Mouse (Mus musculus): Measurements from ENCODE around the gene BC035044. TPM values are rescaled to one million over a fixed set of nuclear protein-coding genes. Genes with fewer than 3 reads are reported as not detected.

The BC035044 gene
- total RNA-seq, 2 experiments from 2014 or later = not detected

DNA sequence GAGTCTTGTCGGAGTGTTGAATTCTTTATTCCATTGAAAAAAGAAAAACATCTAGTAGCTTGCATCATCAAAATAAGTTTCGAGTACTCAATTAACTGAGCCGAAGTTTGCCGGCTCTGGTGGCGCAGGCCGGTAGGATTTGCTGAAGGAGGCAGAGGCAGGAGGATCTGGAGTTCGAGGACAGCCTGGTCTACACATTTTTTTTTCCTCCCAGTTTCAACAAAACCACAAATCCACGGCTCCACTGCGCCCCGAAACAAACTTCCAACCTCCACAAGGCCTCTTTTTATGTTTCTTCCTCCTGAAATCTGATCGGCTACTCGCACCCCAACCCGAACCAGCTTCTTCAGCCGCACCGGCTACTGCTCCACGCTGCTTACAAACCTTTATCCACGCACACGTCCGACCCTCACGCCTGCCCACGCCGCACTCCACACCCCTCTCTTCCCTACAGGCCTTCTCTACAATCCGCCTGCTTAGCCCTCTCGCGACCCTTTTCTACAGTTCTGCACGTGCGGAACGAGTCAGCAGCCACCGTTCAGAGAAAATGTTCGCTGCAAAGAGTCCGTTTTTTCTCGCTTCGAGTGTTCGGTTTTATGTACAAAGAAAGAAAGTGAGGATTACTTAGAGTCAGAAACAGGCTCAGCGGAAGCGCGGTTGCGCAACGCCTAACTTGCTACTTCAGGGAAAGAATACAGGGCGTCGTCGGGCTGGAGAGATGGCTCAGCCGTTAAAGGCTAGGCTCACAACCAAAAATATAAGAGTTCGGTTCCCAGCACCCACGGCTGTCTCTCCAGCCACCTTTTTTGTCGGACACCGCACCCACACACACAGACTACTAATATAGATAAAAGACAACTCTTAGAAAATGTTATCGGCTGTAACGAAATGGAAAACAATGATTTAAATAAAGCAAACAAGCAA is 52.3 kb downstream of the BC035044 start:
- intact Hi-C loops (cut with DNase I) = loop anchor here (1.0 to 2.0 kb wide), 4 partner anchors 36 to 106 kb away; no protein-coding TSS in a partner anchor

DNA sequence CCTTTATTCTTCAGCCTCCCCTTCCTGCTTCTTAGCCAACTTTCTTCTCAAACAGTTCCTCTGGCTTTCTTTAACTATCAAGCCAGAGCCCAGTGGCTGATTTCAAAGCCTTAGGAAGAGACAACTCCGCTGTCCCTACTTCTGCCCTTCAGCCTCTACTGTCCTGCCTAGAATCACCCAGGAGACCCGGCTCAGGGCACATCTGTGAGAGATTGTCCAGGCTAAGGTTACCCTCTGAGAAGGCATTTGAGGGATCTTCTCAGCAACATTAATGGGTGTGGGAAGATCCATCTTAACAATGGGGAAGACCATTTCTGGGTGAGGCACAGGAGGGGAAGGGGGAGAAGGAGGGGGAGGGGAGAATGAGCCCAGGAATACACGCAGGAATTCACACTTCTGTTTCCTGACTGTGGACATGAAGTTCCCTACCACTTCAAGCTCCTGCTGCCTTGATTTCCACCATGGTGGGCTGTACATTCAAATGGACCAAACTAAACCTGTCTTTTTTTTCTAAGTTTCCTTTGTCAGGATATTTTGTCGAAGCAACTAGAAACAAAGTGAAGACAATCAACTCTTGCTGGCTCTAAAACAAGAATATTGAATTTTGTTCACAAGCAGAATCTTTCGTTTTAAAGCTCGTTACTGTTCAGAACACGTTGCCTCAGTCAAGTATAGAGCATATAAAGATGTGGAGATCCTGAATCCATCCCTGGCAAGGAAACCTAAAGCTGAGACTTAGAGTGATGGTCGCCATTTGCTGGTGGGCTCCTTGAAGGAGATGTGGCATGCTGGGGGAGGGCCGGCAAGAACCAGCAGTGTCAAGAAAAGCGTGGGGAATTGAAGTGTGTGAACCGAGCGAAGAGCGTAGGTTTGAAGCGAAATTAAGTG is 53.2 kb downstream of the BC035044 start:
- no peak for TF ChIP-seq CTCF (IDR thresholded peaks at IDR 0.05)
- intact Hi-C loops (cut with DNase I) = loop anchor here (1.0 to 2.0 kb wide), 3 partner anchors 35 to 107 kb away; no protein-coding TSS in a partner anchor
- DNase-seq = no peak
- H3K4me3 ChIP-seq = peak overlapping the region; percentile 99
- H3K27ac ChIP-seq = peak overlapping the region; percentile 98

More for the DNA sequence above, 52.3 kb downstream of the BC035044 start:
- no peak for TF ChIP-seq CTCF (IDR thresholded peaks at IDR 0.05)
- peak overlapping the region; percentile 98 for H3K27ac ChIP-seq
- peak; percentile 86 for DNase-seq
- H3K4me3 ChIP-seq = peak overlapping the region; percentile 99

DNA sequence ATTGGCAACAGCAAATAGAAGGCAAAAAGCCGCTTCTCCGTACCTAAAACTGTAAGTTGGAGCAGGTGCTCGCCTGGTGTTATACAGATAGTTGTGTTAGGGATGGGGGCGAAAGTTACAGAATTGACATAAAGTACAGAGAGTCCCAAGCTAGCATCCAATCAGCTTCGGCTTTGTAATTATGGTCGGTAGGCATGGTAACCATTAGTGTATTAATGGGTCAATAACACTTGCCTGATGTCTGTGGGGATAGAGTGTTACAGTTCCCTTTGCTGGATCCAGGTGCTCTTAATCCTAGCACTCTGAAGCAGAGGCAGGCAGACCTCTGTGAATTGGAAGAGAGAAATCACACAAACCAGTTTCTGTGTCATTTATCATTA is 54.0 kb downstream of the BC035044 start:
- intact Hi-C loops (cut with DNase I) = no loop called here
- no peak for TF ChIP-seq CTCF (IDR thresholded peaks at IDR 0.05)
- no peak for DNase-seq
- peak overlapping the region; percentile 99 for H3K4me3 ChIP-seq
- H3K27ac ChIP-seq = peak overlapping the region; percentile 98; the same call in 1 of the 2 replicates

DNA sequence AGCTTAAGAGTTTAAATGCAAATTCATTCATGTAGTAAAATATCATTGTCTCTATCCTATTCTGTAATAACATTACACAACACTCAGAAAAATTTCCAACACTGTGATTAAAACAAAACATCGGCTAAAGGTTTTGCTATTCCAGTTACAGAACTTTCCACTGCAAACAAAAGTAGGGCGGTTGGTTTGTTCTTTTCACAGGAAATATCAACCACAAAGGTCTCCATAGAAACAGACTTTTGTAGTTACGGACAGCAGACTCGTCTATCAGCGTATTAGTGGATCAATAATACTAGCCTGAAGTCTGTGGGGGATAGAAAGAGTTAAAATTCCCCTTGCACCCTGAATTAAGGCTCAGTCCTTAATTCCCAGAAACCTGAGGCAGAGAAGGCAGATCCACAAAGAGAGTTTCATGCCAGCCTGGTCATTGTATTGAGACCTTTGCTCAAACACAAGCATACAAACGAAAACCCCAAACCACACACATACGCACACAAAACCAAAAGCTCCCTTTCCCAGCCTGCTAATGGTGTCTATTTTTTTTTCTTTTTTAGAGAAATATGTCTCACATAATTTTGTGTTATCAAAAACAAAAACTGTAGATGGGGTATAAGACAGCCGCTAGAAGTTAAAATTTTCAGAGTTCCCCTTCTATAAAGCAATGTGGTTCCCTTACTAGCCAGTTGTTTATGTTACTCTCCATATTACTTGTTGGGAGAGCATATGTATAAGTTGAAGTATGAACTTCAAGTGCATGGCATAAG is 54.6 kb downstream of the BC035044 start:
- intact Hi-C loops (cut with DNase I) = no loop called here
- no peak for TF ChIP-seq CTCF (IDR thresholded peaks at IDR 0.05)
- DNase-seq = no peak
- H3K27ac ChIP-seq = no peak overlapping the region
- H3K4me3 ChIP-seq = no peak overlapping the region

DNA sequence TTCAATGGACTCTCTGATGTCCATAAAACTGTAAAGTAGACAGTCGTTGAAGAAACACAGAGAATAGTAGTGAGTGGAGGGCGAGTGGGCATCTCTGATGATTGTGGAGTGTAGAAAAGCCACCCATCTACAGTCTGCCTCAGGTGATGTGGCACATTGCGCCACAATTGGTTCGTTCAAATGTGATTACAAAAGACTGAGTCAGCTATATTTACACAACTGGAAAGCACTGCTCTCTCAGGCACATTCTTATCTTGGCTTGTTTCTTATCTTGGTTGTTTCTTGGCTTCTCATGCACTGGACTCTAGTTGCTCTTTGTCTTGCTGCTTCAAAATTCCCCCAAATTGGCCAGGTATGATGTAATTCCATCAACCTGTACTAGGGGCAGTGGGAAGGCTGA is 55.4 kb downstream of the BC035044 start:
- intact Hi-C loops (cut with DNase I) = no loop called here
- DNase-seq = no peak

DNA sequence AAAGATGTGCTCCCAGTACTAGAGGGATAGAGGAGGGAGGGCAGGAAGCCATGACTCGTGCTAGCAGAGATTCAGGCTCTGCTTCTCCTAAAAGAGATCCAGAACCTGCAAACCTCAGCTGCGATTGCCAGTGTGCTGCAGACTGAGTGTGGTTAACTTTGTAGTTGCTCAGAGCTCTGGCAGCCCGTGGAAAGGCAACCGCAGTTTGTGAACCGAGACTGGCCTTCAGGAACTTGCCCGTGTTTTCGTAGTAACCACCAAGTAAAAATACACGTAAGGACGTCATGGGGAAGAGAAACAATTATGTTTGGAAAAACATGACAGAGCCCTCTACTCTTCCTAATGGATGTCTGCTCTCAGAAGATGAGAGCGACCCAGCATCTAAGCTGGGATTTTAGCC is 57.9 kb downstream of the BC035044 start:
- H3K27ac ChIP-seq = no peak overlapping the region
- DNase-seq = no peak
- H3K4me3 ChIP-seq = no peak overlapping the region
- TF ChIP-seq CTCF (IDR thresholded peaks at IDR 0.05) = no peak
- intact Hi-C loops (cut with DNase I) = no loop called here

More for the DNA sequence above, 55.4 kb downstream of the BC035044 start:
- H3K27ac ChIP-seq = no peak overlapping the region
- H3K4me3 ChIP-seq = no peak overlapping the region
- no peak for TF ChIP-seq CTCF (IDR thresholded peaks at IDR 0.05)

DNA sequence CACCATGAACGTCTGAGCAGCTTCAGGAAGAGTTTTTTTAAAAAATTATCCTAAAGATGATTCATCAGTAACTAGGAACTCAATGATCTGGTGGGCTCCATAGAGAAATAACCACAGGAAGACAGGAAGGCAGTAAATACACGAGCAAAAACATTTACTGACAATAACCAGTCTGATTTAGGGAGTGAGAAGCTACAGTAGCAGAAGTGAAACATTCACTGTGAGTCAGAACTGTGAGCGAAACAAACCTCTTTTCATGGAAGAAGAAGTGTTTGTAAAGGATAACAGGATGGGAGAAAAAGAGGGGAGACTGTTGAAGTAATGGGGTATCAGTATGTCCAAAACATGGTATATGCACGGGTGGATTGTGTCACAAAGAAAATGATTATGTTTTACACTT is 61.1 kb downstream of the BC035044 start:
- Histone ChIP-seq H3K27ac (no peak overlapping the region), H3K4me3 (no peak overlapping the region)
- TF ChIP-seq CTCF (IDR thresholded peaks at IDR 0.05) = no peak
- intact Hi-C loops (cut with DNase I) = no loop called here
- DNase-seq = no peak

DNA sequence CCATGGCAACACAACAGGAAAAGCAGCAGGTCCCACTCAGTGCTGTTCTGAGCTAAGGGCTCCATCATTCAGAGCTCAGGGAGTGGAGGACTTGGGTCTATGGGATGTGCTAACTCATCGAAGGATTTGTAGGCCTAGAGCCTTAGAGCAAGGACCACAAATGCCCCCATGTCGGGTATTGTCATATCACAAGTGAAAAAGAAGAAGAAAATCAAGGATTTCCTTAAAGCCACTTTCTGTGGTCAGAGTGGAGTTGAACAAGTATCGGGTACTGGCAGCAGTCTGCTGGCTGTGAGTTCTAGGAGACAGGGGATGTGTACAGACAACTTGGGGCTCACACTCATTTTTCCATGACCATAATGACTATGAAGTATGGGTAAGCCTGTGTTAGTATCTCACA is 64.1 kb downstream of the BC035044 start:
- intact Hi-C loops (cut with DNase I) = no loop called here
- no peak for TF ChIP-seq CTCF (IDR thresholded peaks at IDR 0.05)
- H3K4me3 ChIP-seq = no peak overlapping the region
- H3K27ac ChIP-seq = no peak overlapping the region
- DNase-seq = no peak

DNA sequence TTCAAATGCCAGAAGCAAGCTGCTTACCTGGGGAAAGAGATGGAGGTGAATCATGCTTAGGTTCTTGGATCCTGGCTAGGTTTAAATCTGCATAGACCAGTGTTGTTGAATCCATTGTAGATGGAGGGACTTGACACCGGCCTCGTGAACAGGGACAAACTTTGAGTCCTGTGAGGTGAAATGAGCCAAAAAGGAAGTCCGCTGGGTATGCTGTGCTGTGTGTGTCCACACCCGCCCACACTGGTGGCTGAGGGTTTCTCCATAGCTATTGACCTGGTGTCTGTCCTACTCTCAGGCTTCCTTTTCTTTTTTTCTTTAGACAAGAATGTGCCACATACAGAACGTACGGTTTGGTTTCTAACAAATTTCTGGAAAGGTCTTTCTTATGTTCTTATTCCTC is 64.8 kb downstream of the BC035044 start, which contains the start of the genes Gm44511 and Klrb1b:
TSS of gene Gm44511 (minus strand) at position 184 of the 400 bp plus-strand sequence.
TSS of gene Klrb1b (minus strand) at position 200 of the 400 bp plus-strand sequence.
- no peak within 1 kb of the TSS for H3K4me3 ChIP-seq
- intact Hi-C loops (cut with DNase I) = no loop called here
- TF ChIP-seq CTCF (IDR thresholded peaks at IDR 0.05) = no peak

DNA sequence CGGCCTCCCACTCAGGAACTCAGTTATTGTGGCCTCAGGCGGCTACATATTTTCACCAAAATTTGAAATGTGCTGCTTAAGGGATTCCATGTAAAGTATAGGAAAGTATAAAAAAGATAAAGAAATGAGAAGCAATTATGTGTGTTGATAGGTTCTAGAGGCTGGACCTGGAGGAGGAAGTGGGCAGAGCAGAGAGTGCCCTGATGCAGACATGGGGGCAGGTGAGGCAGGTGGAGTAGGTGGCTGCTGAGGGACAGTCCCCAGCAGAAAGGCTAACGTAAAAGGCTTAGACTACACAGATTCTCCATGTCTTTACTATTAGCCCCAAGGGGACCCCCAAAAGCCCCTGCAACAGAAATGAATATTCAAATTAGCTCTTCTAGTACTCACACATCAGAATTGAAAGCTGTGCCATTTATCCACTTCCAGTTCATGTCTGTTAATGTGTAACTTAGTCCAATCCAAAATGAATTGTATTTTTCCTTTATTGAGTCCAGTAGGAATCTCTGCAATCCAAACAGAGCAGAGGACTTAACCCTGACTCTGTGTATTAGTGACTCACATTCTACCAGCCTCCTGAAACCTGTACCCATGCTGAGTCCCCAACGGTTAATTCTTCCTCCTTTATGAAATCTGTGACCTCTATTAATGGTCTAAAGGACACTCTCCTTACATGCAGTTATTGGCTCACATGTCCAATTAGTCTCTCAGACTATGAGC is 72.7 kb downstream of the BC035044 start:
- no peak for DNase-seq
- no peak for TF ChIP-seq CTCF (IDR thresholded peaks at IDR 0.05)
- intact Hi-C loops (cut with DNase I) = no loop called here
- H3K4me3 ChIP-seq = no peak overlapping the region
- H3K27ac ChIP-seq = no peak overlapping the region

More for the DNA sequence above, 64.8 kb downstream of the BC035044 start, which contains the start of the genes Gm44511 and Klrb1b:
- no peak within 1 kb of the TSS for H3K27ac ChIP-seq
- DNase-seq = no peak

DNA sequence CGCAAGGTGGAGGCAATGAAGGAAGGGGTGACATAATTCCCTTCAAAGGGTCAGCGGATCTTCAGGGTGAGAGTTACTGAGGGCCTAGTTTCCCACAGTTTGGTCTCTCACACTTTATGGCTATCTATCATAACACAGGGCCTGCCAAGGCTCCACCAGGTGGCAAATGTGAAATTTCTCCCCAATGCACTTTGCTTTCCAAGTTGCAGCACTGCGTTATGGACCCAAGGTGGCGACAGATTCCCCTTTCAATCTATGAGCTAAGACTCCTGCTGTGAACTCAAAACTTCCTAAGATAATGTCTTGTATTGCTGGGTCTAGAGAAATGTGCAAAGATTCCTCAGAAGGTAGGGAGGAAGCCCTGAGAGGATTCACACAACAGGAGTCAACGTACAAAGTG is 82.4 kb downstream of the BC035044 start:
- intact Hi-C loops (cut with DNase I) = no loop called here
- Histone ChIP-seq H3K4me3 (no peak overlapping the region), H3K27ac (no peak overlapping the region)
- no peak for DNase-seq
- TF ChIP-seq CTCF (IDR thresholded peaks at IDR 0.05) = peak; percentile 48

Measured in gastrocnemius, adult 2 months (tissue).